Mouse (Mus musculus): ENCODE results near the gene Adra1b.

Gene Adra1b

GRCm38 (mm10) chr11:43728737-43729301 lies 172.2 kb downstream of the Adra1b start:
- DNase-seq (ENCODE audit: low spot score in 2 of 2): no peak

DNA sequence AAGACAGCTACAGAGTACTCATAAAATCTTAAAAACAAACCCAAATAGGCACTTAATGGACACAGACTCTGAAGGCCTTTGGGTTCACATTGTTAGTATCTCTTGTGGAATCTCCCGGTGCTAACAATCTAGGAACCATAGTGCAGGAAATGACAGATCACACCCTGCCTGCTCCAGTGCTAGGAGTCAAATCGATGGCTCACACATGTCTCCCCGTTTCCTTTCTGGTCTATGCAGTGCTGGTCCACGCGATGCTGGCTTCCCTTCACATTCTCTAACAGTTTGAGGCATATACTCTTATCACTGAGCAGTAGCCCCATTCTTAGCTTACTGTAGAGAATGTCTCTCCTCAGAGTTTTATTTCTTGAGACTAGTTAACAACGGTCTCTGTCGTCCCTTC lies 173.2 kb downstream of the Adra1b start:
- no peak for DNase-seq (ENCODE audit: low spot score in 2 of 2)

Data from urinary bladder, postnatal 36 days (tissue).